Mouse (Mus musculus): Measurements from ENCODE around the gene Abi3. TPM values are rescaled to one million over a fixed set of nuclear protein-coding genes. Genes with fewer than 3 reads are reported as not detected.
A peak's percentile ranks its signal among the peaks of the same experiment; 100 is the strongest.

Abi3 gene
- total and polyA plus RNA-seq, 3 experiments, result 24.4 to 74.5 (median 31.4) TPM

- no peak for DNase-seq (ENCODE audit: extremely low read depth)
- peaks cover 2% of the 10 kb centered on the region for H3K27me3 ChIP-seq (replicated peaks)
- no peak overlapping the region for H3K27ac ChIP-seq (ENCODE audit: insufficient read depth, low read depth)
- H3K79me2 ChIP-seq (replicated peaks; ENCODE audit: control insufficient read depth, extremely low read depth, insufficient read depth, poor library complexity, severe bottlenecking), result no peaks in the 10 kb centered on the region
- H3K4me3 ChIP-seq (replicated peaks in 1 of 3; ENCODE audit: low read depth in 2 of 3, low read length in 2 of 3, poor library complexity in 1 of 3), result no peak overlapping the region
- H3K4me1 ChIP-seq (ENCODE audit: control insufficient read depth in 1 of 2, insufficient read depth in 2 of 2), result peaks cover 5 to 8% of the 10 kb centered on the region in 2 experiments; a peak in 2 of 4 replicates
- H3K36me3 ChIP-seq (replicated peaks in 1 of 2; ENCODE audit: control insufficient read depth in 1 of 2, insufficient read depth in 1 of 2, low read length in 1 of 2), result no peaks in the 10 kb centered on the region
- H3K9me3 ChIP-seq (replicated peaks; ENCODE audit: low read length), result peaks cover 18% of the 10 kb centered on the region
- TF ChIP-seq UBTF (IDR thresholded peaks at IDR 0.05; ENCODE audit: low read depth, low read length), result no peak
- TF ChIP-seq JUND (conservative IDR thresholded peaks at IDR 0.05; ENCODE audit: low read depth, low read length), result no peak
- TF ChIP-seq TCF12 (IDR thresholded peaks at IDR 0.05; ENCODE audit: low read depth, low read length), result no peak
- no peak for TF ChIP-seq IRF4 (IDR thresholded peaks at IDR 0.05; ENCODE audit: low read depth, low read length)
- no peak for TF ChIP-seq RAD21 (IDR thresholded peaks at IDR 0.05; ENCODE audit: low read depth, low read length)
- TF ChIP-seq ZC3H11A (IDR thresholded peaks at IDR 0.05; ENCODE audit: low read depth, low read length), result no peak
- no peak for TF ChIP-seq MEF2A (IDR thresholded peaks at IDR 0.05; ENCODE audit: borderline replicate concordance, low read depth, low read length)
- no peak for TF ChIP-seq MXI1 (IDR thresholded peaks at IDR 0.05; ENCODE audit: low read depth, low read length)
- TF ChIP-seq ETS1 (conservative IDR thresholded peaks at IDR 0.05; ENCODE audit: low read depth, low read length), result no peak
- no peak for TF ChIP-seq RCOR1 (conservative IDR thresholded peaks at IDR 0.05; ENCODE audit: low read depth, low read length)
- TF ChIP-seq SMC3 (IDR thresholded peaks at IDR 0.05; ENCODE audit: low read depth, low read length), result no peak
- TF ChIP-seq E2F4 (IDR thresholded peaks at IDR 0.05; ENCODE audit: insufficient replicate concordance, low read depth, low read length), result no peak
- TF ChIP-seq POLR2AphosphoS2 (IDR thresholded peaks at IDR 0.05; ENCODE audit: low read depth, low read length), result no peak
- TF ChIP-seq CHD1 (IDR thresholded peaks at IDR 0.05; ENCODE audit: low read depth, low read length), result no peak
- no peak for TF ChIP-seq BHLHE40 (IDR thresholded peaks at IDR 0.05; ENCODE audit: low read depth, low read length)
- TF ChIP-seq ELF1 (IDR thresholded peaks at IDR 0.05; ENCODE audit: low read depth, low read length), result no peak
- TF ChIP-seq USF1 (IDR thresholded peaks at IDR 0.05; ENCODE audit: low read depth, low read length), result no peak
- TF ChIP-seq ZNF384 (IDR thresholded peaks at IDR 0.05; ENCODE audit: low read depth, low read length), result no peak
- TF ChIP-seq KAT2A (IDR thresholded peaks at IDR 0.05; ENCODE audit: insufficient replicate concordance, low read length), result no peak
- TF ChIP-seq TBP (conservative IDR thresholded peaks at IDR 0.05; ENCODE audit: low read depth, low read length), result no peak
- dilution Hi-C loops (cut with MboI; ENCODE audit: extremely low pct_ligation_motif_present, extremely low pct_unique_long_range_greater_than_20kb, low sequenced_read_pairs) (no loop called here), in situ Hi-C loops (cut with MboI; ENCODE audit: low pct_ligation_motif_present, low pct_unique_long_range_greater_than_20kb, low sequenced_read_pairs) (no loop called here)
- H3K4me2 ChIP-seq (ENCODE audit: insufficient read depth, low read depth, poor library complexity, severe bottlenecking), result no peak overlapping the region
- no peak overlapping the region for H3K9ac ChIP-seq (ENCODE audit: insufficient read depth, low read depth)
These were observed 37.3 kb downstream of the Abi3 start for GRCm38 (mm10) chr11:95805010-95805409.

- no peak for DNase-seq (ENCODE audit: extremely low read depth)
- Histone ChIP-seq H3K9me3 (replicated peaks; ENCODE audit: low read length) (no peaks in the 10 kb centered on the region), H3K4me1 (ENCODE audit: control insufficient read depth in 1 of 2, insufficient read depth in 2 of 2) (peaks cover 0 to 5% of the 10 kb centered on the region in 2 experiments; a peak in 1 of 4 replicates), H3K4me3 (replicated peaks in 1 of 3; ENCODE audit: low read depth in 2 of 3, low read length in 2 of 3, poor library complexity in 1 of 3) (no peak overlapping the region), H3K9ac (ENCODE audit: insufficient read depth, low read depth) (no peak overlapping the region), H3K36me3 (replicated peaks in 1 of 2; ENCODE audit: control insufficient read depth in 1 of 2, insufficient read depth in 1 of 2, low read length in 1 of 2) (no peaks in the 10 kb centered on the region), H3K27ac (ENCODE audit: insufficient read depth, low read depth) (no peak overlapping the region), H3K79me2 (replicated peaks; ENCODE audit: control insufficient read depth, extremely low read depth, insufficient read depth, poor library complexity, severe bottlenecking) (no peaks in the 10 kb centered on the region), H3K27me3 (replicated peaks) (peaks cover 6% of the 10 kb centered on the region), H3K4me2 (ENCODE audit: insufficient read depth, low read depth, poor library complexity, severe bottlenecking) (no peak overlapping the region)
- no peak for TF ChIP-seq EP300 (IDR thresholded peaks at IDR 0.05; ENCODE audit: low read length)
- no peak for TF ChIP-seq ZC3H11A (IDR thresholded peaks at IDR 0.05; ENCODE audit: low read depth, low read length)
- peak; percentile 36; the same call in 1 of the 2 replicates for TF ChIP-seq ZNF384 (IDR thresholded peaks at IDR 0.05; ENCODE audit: low read depth, low read length)
- dilution Hi-C loops (cut with MboI; ENCODE audit: extremely low pct_ligation_motif_present, extremely low pct_unique_long_range_greater_than_20kb, low sequenced_read_pairs) (no loop called here), in situ Hi-C loops (cut with MboI; ENCODE audit: low pct_ligation_motif_present, low pct_unique_long_range_greater_than_20kb, low sequenced_read_pairs) (no loop called here)
These were observed 46.7 kb downstream of the Abi3 start for GRCm38 (mm10) chr11:95795582-95795981.

Measured in CH12.LX (cell line).